Mouse (Mus musculus) midbrain, postnatal 0 days (tissue): ENCODE results near the gene Mb21d2. TPM values are rescaled to one million over a fixed set of nuclear protein-coding genes. Genes with fewer than 3 reads are reported as not detected.

ENCODE experiments used
- ATAC-seq: fragments of 200-750 bp; cut with Nextera tagmentation; 2 replicates; pipeline ENCODE4 v1.8.0; 2017; ENCODE audit warnings: moderate number of reproducible peaks, mild to moderate bottlenecking, moderate TSS enrichment, moderate library complexity; ENCODE audit not compliant: low FRiP score
- DNase-seq: peaks from one replicate; pipeline ENCODE4 v3.0.0-alpha.2; 2015; ENCODE audit warnings: low spot score
- H3K27ac ChIP-seq: fragments of 300-500 bp; sonication (generic); 2 replicates; pipeline ENCODE4 v1.5.1; 2014; ENCODE audit warnings: low read depth, mild to moderate bottlenecking, low read length, mixed read lengths
- H3K27me3 ChIP-seq: fragments of 300-500 bp; sonication (generic); 2 replicates; pipeline ENCODE4 v1.6.1; 2014; ENCODE audit warnings: low read length, control low read depth, mixed read lengths; ENCODE audit not compliant: insufficient read depth
- H3K36me3 ChIP-seq: fragments of 300-500 bp; sonication (generic); 2 replicates; pipeline ENCODE4 v1.6.1; 2014; ENCODE audit warnings: low read length, control low read depth, mixed read lengths; ENCODE audit not compliant: insufficient read depth
- H3K4me1 ChIP-seq: fragments of 300-500 bp; sonication (generic); 2 replicates; pipeline ENCODE4 v1.6.1; 2014; ENCODE audit warnings: mild to moderate bottlenecking, control low read depth, antibody characterized with exemption, low read length, mixed read lengths; ENCODE audit not compliant: insufficient read depth
- H3K4me2 ChIP-seq: fragments of 300-500 bp; sonication (generic); 2 replicates; pipeline ENCODE4 v1.6.1; 2014; ENCODE audit warnings: low read depth, mild to moderate bottlenecking, low read length, mixed read lengths; ENCODE audit not compliant: poor library complexity, severe bottlenecking
- H3K4me3 ChIP-seq: fragments of 300-500 bp; sonication (generic); 2 replicates; pipeline ENCODE4 v1.5.1; 2014; ENCODE audit warnings: low read depth, mild to moderate bottlenecking, low read length, moderate library complexity
- H3K9ac ChIP-seq: fragments of 300-500 bp; sonication (generic); replicated peaks from 2 replicates; pipeline ENCODE4 v1.6.1; 2014; ENCODE audit warnings: mild to moderate bottlenecking, low read length, moderate library complexity, mixed read lengths; ENCODE audit not compliant: poor library complexity, severe bottlenecking
- H3K9me3 ChIP-seq: fragments of 300-500 bp; sonication (generic); 2 replicates; pipeline ENCODE4 v1.6.1; 2016; ENCODE audit warnings: low read length, control low read depth
- CTCF ChIP-seq: IDR thresholded peaks from 2 replicates; pipeline ENCODE4 v1.5.1; 2016; ENCODE audit warnings: antibody characterized with exemption, mild to moderate bottlenecking
- WGBS: fragments of 180-500 bp; shearing (Covaris S2); extraction: QIAGEN DNeasy Blood & Tissue Kit; methylation state at CpG from one replicate; pipeline ENCODE4 v1.1.7; 2014; 5-methylcytosine and 5-hydroxymethylcytosine counted together
- polyA plus RNA-seq: library from polyadenylated mRNA; unstranded; fragments of >200 nt; fragmentation: Nextera tagmentation; extraction: Ambion mirVana; gene quantifications from 2 replicates; pipeline ENCODE4 v1.2.1, GENCODE M21; 2015
- total RNA-seq: library from RNA; depleted of rRNA; stranded (reverse); fragments of >200 nt; gene quantifications from 2 replicates; pipeline ENCODE4 v1.2.3, GENCODE M21; 2014

The Mb21d2 gene
- total and polyA plus RNA-seq, 2 experiments from 2014 or later, result 16.9 to 51.5 TPM

DNA sequence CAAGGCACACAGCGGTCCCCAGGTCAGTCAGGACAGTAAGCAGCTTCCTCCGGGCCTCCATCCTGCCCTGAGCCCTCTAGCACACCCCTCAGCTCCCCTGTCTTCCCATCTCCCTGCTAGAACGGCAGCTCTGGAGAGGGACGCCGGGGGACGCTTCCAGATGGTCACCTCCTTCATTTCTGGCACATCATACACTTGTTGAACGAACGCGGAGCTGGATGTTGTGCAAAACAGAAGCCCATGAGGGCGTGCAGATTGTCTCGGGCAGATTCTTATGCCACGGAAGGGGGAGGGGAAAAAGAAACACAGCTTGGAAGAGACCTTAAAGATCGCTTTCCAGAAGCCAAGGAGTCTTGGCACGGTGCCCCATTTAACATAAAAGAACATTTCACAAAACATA, 78.6 kb downstream of the Mb21d2 start:
- no peaks in the 10 kb centered on the region for H3K27me3 ChIP-seq
- no peak overlapping the region; the same call in 1 of the 2 replicates for H3K4me3 ChIP-seq
- H3K36me3 ChIP-seq, result no peaks in the 10 kb centered on the region
- H3K4me2 ChIP-seq, result peak overlapping the region; percentile 28
- WGBS, result 50% methylated on average over 14 of the region's 14 CpGs
- no peak for TF ChIP-seq CTCF
- ATAC-seq, result 0 out of 2 replicates have a peak, but pooled peaks have one; percentile 49
- no peak overlapping the region for H3K27ac ChIP-seq
- no peak overlapping the region for H3K9ac ChIP-seq
- no peaks in the 10 kb centered on the region for H3K9me3 ChIP-seq
- DNase-seq, result peak; percentile 70
- H3K4me1 ChIP-seq, result no peaks in the 10 kb centered on the region

DNA sequence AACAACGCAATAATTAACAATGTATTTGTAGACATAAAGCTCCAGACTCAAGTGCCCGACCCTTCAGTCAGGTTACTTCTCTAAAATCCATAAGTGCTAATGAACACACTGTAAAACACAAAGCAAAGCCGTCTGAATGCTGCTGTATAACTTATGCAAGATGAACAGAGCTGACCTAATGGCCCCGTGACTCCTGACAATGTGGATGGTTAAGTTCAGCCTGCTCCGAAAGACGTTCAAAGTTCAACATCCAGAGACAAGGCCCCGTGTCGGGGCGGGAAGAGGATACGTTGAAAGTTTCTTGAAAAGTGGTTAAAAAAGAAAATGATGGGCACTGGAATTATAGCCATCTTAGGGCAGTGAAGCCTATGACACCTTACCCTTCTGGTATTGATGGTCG, 83.3 kb downstream of the Mb21d2 start:
- no peaks in the 10 kb centered on the region for H3K27me3 ChIP-seq
- 90% methylated on average over 11 of the region's 11 CpGs for WGBS
- no peak for DNase-seq
- H3K4me2 ChIP-seq, result no peak overlapping the region
- no peaks in the 10 kb centered on the region; the same call in 1 of the 2 replicates for H3K4me1 ChIP-seq
- no peak overlapping the region for H3K27ac ChIP-seq
- H3K9me3 ChIP-seq, result no peaks in the 10 kb centered on the region
- no peak for TF ChIP-seq CTCF
- no peaks in the 10 kb centered on the region for H3K36me3 ChIP-seq
- no peak for ATAC-seq
- H3K9ac ChIP-seq, result no peak overlapping the region
- no peak overlapping the region for H3K4me3 ChIP-seq

DNA sequence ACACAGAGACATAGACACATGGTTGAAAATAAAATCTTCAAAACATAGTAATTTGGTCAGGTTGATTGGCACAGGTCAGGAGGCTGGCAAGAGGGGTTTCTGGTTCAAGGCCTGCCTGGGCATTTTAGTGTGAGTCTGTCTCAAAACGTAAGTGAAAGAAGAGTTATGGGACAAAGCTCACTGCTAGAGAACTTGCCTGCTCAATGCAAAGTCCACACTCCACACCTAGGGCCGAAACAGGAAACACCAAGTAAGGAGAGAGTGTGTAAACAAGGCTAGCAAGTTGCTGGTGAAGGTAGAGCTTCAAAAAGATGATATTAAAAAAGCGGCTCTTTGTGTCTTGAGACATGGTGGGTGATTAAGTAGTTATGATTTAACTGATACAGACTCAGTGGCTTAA, 84.1 kb downstream of the Mb21d2 start:
- Histone ChIP-seq H3K9me3 (no peaks in the 10 kb centered on the region), H3K9ac (no peak overlapping the region), H3K4me3 (no peak overlapping the region), H3K36me3 (no peaks in the 10 kb centered on the region), H3K4me2 (no peak overlapping the region), H3K27ac (no peak overlapping the region), H3K27me3 (no peaks in the 10 kb centered on the region), H3K4me1 (no peaks in the 10 kb centered on the region; the same call in 1 of the 2 replicates)
- WGBS, result 96% methylated on average over 3 of the region's 3 CpGs
- no peak for TF ChIP-seq CTCF
- DNase-seq (no peak), ATAC-seq (no peak)

DNA sequence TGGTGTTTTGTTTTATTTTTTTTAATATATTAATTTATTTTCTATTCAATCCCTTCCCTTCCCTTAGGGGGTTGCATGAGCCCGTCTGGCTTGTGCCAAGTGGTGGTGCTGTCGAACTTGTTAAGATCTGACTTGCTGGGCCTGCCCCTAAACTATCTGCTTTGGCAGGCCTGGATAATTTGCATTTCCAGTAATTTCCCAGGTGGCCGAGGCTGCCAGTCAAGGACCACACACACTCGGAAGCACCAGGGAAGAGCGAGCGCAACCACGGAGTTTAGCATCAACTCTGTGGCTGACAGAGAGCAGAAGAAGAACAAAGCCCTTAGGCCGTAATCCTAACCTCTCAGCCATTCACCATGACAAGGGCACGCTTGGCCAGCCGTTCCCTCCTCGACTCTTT, 88.4 kb downstream of the Mb21d2 start:
- no peak overlapping the region for H3K27ac ChIP-seq
- peak; percentile 83 for DNase-seq

DNA sequence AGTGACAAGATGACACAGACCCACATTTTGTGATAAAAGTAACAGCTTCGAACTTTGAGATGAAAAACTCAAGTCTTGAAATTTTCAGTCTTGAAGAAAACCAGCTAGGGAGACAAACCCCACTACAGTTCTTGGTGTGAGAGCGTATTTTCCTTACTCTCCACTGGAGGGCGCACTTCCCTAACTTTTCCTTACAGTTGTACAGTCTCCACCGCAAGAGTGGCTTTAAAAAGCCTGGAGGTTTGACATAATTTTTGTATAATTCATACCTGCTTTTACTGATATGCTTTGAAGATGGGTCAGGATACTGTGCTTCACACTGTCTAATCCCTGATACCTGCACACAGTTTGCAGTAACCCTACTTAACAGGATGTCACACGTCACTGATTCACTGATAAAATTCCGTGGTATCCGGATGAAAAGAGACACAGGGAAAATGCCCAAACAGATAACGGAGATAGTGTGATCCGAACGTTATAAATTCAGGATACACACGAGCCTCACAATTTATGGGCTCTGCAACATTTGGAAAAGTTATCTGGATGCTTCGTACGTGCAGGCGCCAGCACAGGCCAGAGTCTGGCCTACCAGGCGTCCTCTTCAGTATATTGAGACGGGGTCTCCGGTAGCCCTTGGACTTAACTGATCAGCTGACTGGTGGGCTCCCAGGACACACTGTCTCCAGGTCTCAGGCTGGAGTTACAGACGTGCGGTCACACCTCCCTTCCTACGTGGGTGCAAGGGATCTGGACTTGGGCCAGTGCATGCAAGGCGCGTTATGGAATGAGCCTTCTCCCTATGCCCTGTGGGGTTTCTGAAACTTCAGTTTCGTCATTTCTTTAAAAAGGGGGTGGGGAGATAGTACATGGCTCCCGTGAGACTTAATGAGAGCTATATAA, 89.1 kb downstream of the Mb21d2 start:
- peak; percentile 58 for ATAC-seq
- WGBS, result 48% methylated on average over 24 of the region's 24 CpGs
- TF ChIP-seq CTCF, result peak; percentile 92
- Histone ChIP-seq H3K9me3 (no peaks in the 10 kb centered on the region), H3K4me3 (no peak overlapping the region), H3K4me2 (no peak overlapping the region), H3K9ac (no peak overlapping the region), H3K36me3 (no peaks in the 10 kb centered on the region), H3K27me3 (no peaks in the 10 kb centered on the region), H3K27ac (no peak overlapping the region), H3K4me1 (no peaks in the 10 kb centered on the region; the same call in 1 of the 2 replicates)
- peak; percentile 84 for DNase-seq

More for the DNA sequence above, 88.4 kb downstream of the Mb21d2 start:
- Histone ChIP-seq H3K36me3 (no peaks in the 10 kb centered on the region), H3K27me3 (no peaks in the 10 kb centered on the region), H3K4me3 (no peak overlapping the region), H3K9me3 (no peaks in the 10 kb centered on the region), H3K4me1 (no peaks in the 10 kb centered on the region; the same call in 1 of the 2 replicates), H3K4me2 (peak overlapping the region; percentile 15; the same call in 1 of the 2 replicates), H3K9ac (no peak overlapping the region)
- ATAC-seq, result no peak
- TF ChIP-seq CTCF, result no peak
- WGBS, result 15% methylated on average over 11 of the region's 11 CpGs

DNA sequence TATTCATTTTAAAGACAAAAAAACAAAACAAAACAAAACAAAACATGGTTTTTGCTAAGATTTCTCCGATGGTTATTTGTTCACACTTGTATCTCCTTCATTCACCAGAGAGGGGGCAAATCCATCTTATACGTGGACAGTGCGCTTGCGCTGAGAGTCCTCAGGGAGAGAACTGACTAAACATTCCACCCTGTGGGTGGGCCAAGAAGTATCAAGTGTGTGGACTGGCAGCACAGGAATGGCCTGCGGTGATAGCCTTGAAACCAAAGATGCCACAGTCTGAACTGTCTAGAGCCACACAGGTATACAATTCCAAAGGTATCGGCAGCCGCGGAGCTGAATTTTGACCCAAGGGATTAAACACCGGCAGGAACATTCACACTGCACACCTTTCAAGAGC, 89.9 kb downstream of the Mb21d2 start:
- no peak overlapping the region for H3K4me3 ChIP-seq
- H3K36me3 ChIP-seq, result no peaks in the 10 kb centered on the region
- DNase-seq (no peak), ATAC-seq (no peak)
- 84% methylated on average over 9 of the region's 9 CpGs for WGBS
- no peak overlapping the region for H3K4me2 ChIP-seq
- H3K27ac ChIP-seq, result no peak overlapping the region
- no peaks in the 10 kb centered on the region for H3K9me3 ChIP-seq
- no peaks in the 10 kb centered on the region for H3K27me3 ChIP-seq
- no peak overlapping the region for H3K9ac ChIP-seq
- peak; percentile 39 for TF ChIP-seq CTCF
- no peaks in the 10 kb centered on the region; the same call in 1 of the 2 replicates for H3K4me1 ChIP-seq
